Mouse (Mus musculus) ovary, postnatal 36 days (tissue): Measurements from ENCODE around the gene Gm20877.
"Not testable (repeated sequence)": the region's sequence is repeated elsewhere in the genome, so short reads cannot be mapped to it uniquely, and the experiment has no call there.

Experiments
- DNase-seq: peaks from one replicate; pipeline ENCODE4 v3.0.0; 2022; ENCODE audit warnings: low spot score, mixed read lengths

Gm20877 gene

GRCm38 (mm10) chrY:17093573-17093972, at the start of gene Gm20877:
TSS of gene Gm20877 (plus strand) at chrY:17093873.
- DNase-seq = not testable (repeated sequence)
